Mouse (Mus musculus) MEL (cell line): ENCODE data around the gene Fndc3a. TPM values are rescaled to one million over a fixed set of nuclear protein-coding genes. Genes with fewer than 3 reads are reported as not detected.

Experiments used
- DNase-seq: peaks from one replicate; pipeline ENCODE4 v3.0.0; 2011; ENCODE audit warnings: low read depth, low spot score
- H3K27ac ChIP-seq: 2 replicates; pipeline ENCODE4 v1.5.1; 2012; ENCODE audit warnings: low read depth, mild to moderate bottlenecking, control low read depth, low read length, moderate library complexity; ENCODE audit not compliant: control insufficient read depth
- H3K27me3 ChIP-seq, 2 experiments: fragments of 150-350 bp in 1 of 2; sonication (generic) in 1 of 2; 2 replicates each; pipeline ENCODE4 v1.6.1; 2012; ENCODE audit warnings: low read length in 2 of 2, mild to moderate bottlenecking in 2 of 2, improper control_type of control experiment in 1 of 2, moderate library complexity in 1 of 2; ENCODE audit not compliant: insufficient read depth in 2 of 2, control insufficient read depth in 1 of 2
- H3K36me3 ChIP-seq, 2 experiments: 2 replicates each; pipeline ENCODE4 v1.6.1; 2012 to 2014; ENCODE audit warnings: low read length in 2 of 2, improper control_type of control experiment in 1 of 2, inconsistent platforms in 1 of 2, mild to moderate bottlenecking in 1 of 2; ENCODE audit not compliant: insufficient read depth in 2 of 2, control insufficient read depth in 1 of 2
- H3K4me1 ChIP-seq, 2 experiments: fragments of 150-350 bp in 1 of 2; sonication (generic) in 1 of 2; 2 replicates each; pipeline ENCODE4 v1.6.1; 2012; ENCODE audit warnings: low read length in 2 of 2, improper control_type of control experiment in 1 of 2, mild to moderate bottlenecking in 1 of 2; ENCODE audit not compliant: insufficient read depth in 2 of 2, control insufficient read depth in 1 of 2
- H3K4me3 ChIP-seq, 2 experiments: fragments of 150-350 bp in 1 of 2; sonication (generic) in 1 of 2; 2 replicates each; pipeline ENCODE4 v1.5.1; 2012; ENCODE audit warnings: low read depth in 2 of 2, low read length in 2 of 2, mild to moderate bottlenecking in 2 of 2, moderate library complexity in 2 of 2, control low read depth in 1 of 2, improper control_type of control experiment in 1 of 2; ENCODE audit not compliant: control insufficient read depth in 1 of 2, insufficient read depth in 1 of 2
- H3K79me2 ChIP-seq: 2 replicates; pipeline ENCODE4 v1.6.1; 2012; ENCODE audit warnings: mild to moderate bottlenecking, low read length, moderate library complexity; ENCODE audit not compliant: control insufficient read depth, poor library complexity, insufficient read depth
- H3K9ac ChIP-seq: 2 replicates; pipeline ENCODE4 v1.6.1; 2012; ENCODE audit warnings: low read depth, mild to moderate bottlenecking, control low read depth, low read length, moderate library complexity; ENCODE audit not compliant: control insufficient read depth, poor library complexity, severe bottlenecking
- H3K9me3 ChIP-seq: fragments of 150-350 bp; sonication (generic); replicated peaks from 2 replicates; pipeline ENCODE4 v1.6.1; 2012; ENCODE audit warnings: mild to moderate bottlenecking, low read length, improper control_type of control experiment, moderate library complexity; ENCODE audit not compliant: insufficient read depth
- CHD1 ChIP-seq: IDR thresholded peaks from 2 replicates; pipeline ENCODE4 v1.6.1; 2012; ENCODE audit warnings: low read depth, mild to moderate bottlenecking, inconsistent platforms, low read length, improper control_type of control experiment
- CTCF ChIP-seq, 3 experiments: IDR thresholded peaks in 2 of 3; conservative IDR thresholded peaks in 1 of 3; 2 replicates each; pipeline ENCODE4 v1.5.1; 2011 to 2012; ENCODE audit warnings: low read length in 3 of 3, low read depth in 2 of 3, mild to moderate bottlenecking in 2 of 3, improper control_type of control experiment in 1 of 3, inconsistent platforms in 1 of 3, mixed read lengths in 1 of 3, moderate library complexity in 1 of 3; ENCODE audit not compliant: control insufficient read depth in 1 of 3, insufficient read depth in 1 of 3, poor library complexity in 1 of 3, severe bottlenecking in 1 of 3
- E2F4 ChIP-seq: IDR thresholded peaks from 2 replicates; pipeline ENCODE4 v1.6.1; 2011; ENCODE audit warnings: low read depth, low read length, improper control_type of control experiment, borderline replicate concordance
- GABPA ChIP-seq: IDR thresholded peaks from 2 replicates; pipeline ENCODE4 v1.6.1; 2012; ENCODE audit warnings: low read depth, mild to moderate bottlenecking, inconsistent platforms, low read length, improper control_type of control experiment, moderate library complexity
- KAT2A ChIP-seq: conservative IDR thresholded peaks from 2 replicates; pipeline ENCODE4 v1.6.1; 2012; ENCODE audit warnings: low read depth, low read length, improper control_type of control experiment, inconsistent platforms
- MAFK ChIP-seq: IDR thresholded peaks from 2 replicates; pipeline ENCODE4 v1.6.1; 2011; ENCODE audit warnings: low read depth, mild to moderate bottlenecking, low read length, improper control_type of control experiment, borderline replicate concordance
- MEF2A ChIP-seq: IDR thresholded peaks from 2 replicates; pipeline ENCODE4 v1.6.1; 2014; ENCODE audit warnings: low read depth, mild to moderate bottlenecking, inconsistent platforms, low read length, improper control_type of control experiment; ENCODE audit not compliant: poor library complexity, insufficient replicate concordance, severe bottlenecking; ENCODE audit errors: extremely low read depth
- MXI1 ChIP-seq: IDR thresholded peaks from 2 replicates; pipeline ENCODE4 v1.6.1; 2011; ENCODE audit warnings: mild to moderate bottlenecking, low read depth, low read length, improper control_type of control experiment
- MYC ChIP-seq: IDR thresholded peaks from 2 replicates; pipeline ENCODE4 v1.6.1; 2011; ENCODE audit warnings: low read depth, mild to moderate bottlenecking, low read length, improper control_type of control experiment, moderate library complexity
- NRF1 ChIP-seq: IDR thresholded peaks from 2 replicates; pipeline ENCODE4 v1.6.1; 2014; ENCODE audit warnings: low read depth, mild to moderate bottlenecking, inconsistent platforms, low read length, improper control_type of control experiment, moderate library complexity; ENCODE audit not compliant: poor library complexity, insufficient read depth, severe bottlenecking
- POLR2AphosphoS2 ChIP-seq: IDR thresholded peaks from 2 replicates; pipeline ENCODE4 v1.6.1; 2011; ENCODE audit warnings: low read length, improper control_type of control experiment
- RAD21 ChIP-seq: IDR thresholded peaks from 2 replicates; pipeline ENCODE4 v1.6.1; 2011; ENCODE audit warnings: mild to moderate bottlenecking, low read depth, low read length, improper control_type of control experiment
- SMC3 ChIP-seq: IDR thresholded peaks from 2 replicates; pipeline ENCODE4 v1.6.1; 2011; ENCODE audit warnings: low read depth, low read length, improper control_type of control experiment
- TCF12 ChIP-seq: IDR thresholded peaks from 2 replicates; pipeline ENCODE4 v1.6.1; 2014; ENCODE audit warnings: low read depth, mild to moderate bottlenecking, inconsistent platforms, low read length, improper control_type of control experiment, moderate library complexity
- UBTF ChIP-seq: IDR thresholded peaks from 2 replicates; pipeline ENCODE4 v1.6.1; 2012; ENCODE audit warnings: low read depth, mild to moderate bottlenecking, inconsistent platforms, low read length, improper control_type of control experiment, moderate library complexity, borderline replicate concordance; ENCODE audit not compliant: insufficient read depth
- ZC3H11A ChIP-seq: IDR thresholded peaks from 2 replicates; pipeline ENCODE4 v1.6.1; 2012; ENCODE audit warnings: low read depth, mild to moderate bottlenecking, inconsistent platforms, low read length, improper control_type of control experiment
- polyA plus RNA-seq, 2 experiments: library from polyadenylated mRNA; stranded (reverse) in 1 of 2; unstranded in 1 of 2; fragments of >175 nt in 1 of 2; fragments of >200 nt in 1 of 2; gene quantifications; 2 replicates each; pipeline versions ENCODE4 v1.2.1 to v1.2.4; 2012; ENCODE audit warnings: low replicate concordance in 2 of 2, low read depth in 1 of 2; ENCODE audit not compliant: insufficient read length in 2 of 2, insufficient read depth in 1 of 2, missing spikeins in 1 of 2
- total RNA-seq: library from RNA; depleted of rRNA; stranded (reverse); fragments of 300-350 nt; gene quantifications from 2 replicates; pipeline ENCODE4 v1.2.3, GENCODE M21; 2012

Gene Fndc3a
- total and polyA plus RNA-seq, 3 experiments: 4.2 to 9.0 TPM; not detected in 1

- TF ChIP-seq UBTF (no peak), CTCF (IDR thresholded peaks at IDR 0.05 in 2 of 3, conservative IDR thresholded peaks at IDR 0.05 in 1 of 3; ENCODE audit: control insufficient read depth in 1 of 3, insufficient read depth in 1 of 3, low read depth in 2 of 3, low read length in 3 of 3, poor library complexity in 1 of 3, severe bottlenecking in 1 of 3) (no peak), KAT2A (no peak), TCF12 (no peak), E2F4 (no peak), MYC (no peak), NRF1 (no peak), MEF2A (no peak), CHD1 (no peak), MXI1 (no peak), RAD21 (no peak), POLR2AphosphoS2 (no peak), MAFK (no peak), GABPA (no peak), ZC3H11A (no peak)
- TF ChIP-seq, all 39 proteins: peak for 0
These were observed 182.7 kb downstream of the Fndc3a start for GRCm38 (mm10) chr14:72527126-72527525.

DNA sequence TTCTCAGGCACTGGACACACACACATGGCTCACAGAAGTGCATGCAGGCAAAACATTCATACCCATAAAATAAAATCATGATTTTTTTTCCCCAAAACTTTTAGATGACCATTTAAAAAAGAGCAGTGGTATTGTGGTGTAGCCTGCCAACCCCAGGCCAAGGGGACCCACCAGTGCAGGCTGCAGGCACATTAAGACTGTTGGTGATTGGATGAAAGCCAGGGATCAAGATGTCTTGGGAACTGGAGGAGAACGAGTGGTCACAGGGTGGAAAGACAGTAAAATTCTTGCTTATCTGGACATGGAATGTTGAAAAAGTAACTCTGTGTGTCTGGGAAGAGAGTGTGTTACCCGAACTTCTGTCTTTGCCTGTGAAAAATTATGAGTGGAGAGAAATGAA is 190.2 kb downstream of the Fndc3a start:
- Histone ChIP-seq H3K27ac (no peak overlapping the region), H3K36me3 (no peaks in the 10 kb centered on the region), H3K9me3 (no peaks in the 10 kb centered on the region), H3K79me2 (no peaks in the 10 kb centered on the region), H3K4me3 (no peak overlapping the region), H3K4me1 (no peaks in the 10 kb centered on the region), H3K9ac (no peak overlapping the region), H3K27me3 (no peaks in the 10 kb centered on the region)
- DNase-seq: no peak
- TF ChIP-seq SMC3: no peak

More at GRCm38 (mm10) chr14:72527126-72527525, 182.7 kb downstream of the Fndc3a start:
- Histone ChIP-seq H3K9ac (no peak overlapping the region), H3K4me1 (no peaks in the 10 kb centered on the region), H3K27me3 (no peaks in the 10 kb centered on the region), H3K36me3 (no peaks in the 10 kb centered on the region), H3K4me3 (no peak overlapping the region), H3K27ac (no peak overlapping the region), H3K9me3 (no peaks in the 10 kb centered on the region), H3K79me2 (no peaks in the 10 kb centered on the region)
- DNase-seq: no peak
